Mouse (Mus musculus) right cerebral cortex, adult 2 months (tissue): ENCODE data around the gene Lyg2.

Source experiments
- DNase-seq, 2 experiments: peaks; one replicate each; pipeline ENCODE4 v3.0.0; 2021 to 2022; ENCODE audit warnings: low spot score in 2 of 2

Gene Lyg2

GRCm38 (mm10) chr1:37883411-37883810, 32.9 kb downstream of the Lyg2 start:
- DNase-seq, result no peak

GRCm38 (mm10) chr1:37877736-37878460, 38.4 kb downstream of the Lyg2 start:
- DNase-seq, result no peak

GRCm38 (mm10) chr1:37873157-37873556, 43.1 kb downstream of the Lyg2 start:
- DNase-seq, result no peak

DNA sequence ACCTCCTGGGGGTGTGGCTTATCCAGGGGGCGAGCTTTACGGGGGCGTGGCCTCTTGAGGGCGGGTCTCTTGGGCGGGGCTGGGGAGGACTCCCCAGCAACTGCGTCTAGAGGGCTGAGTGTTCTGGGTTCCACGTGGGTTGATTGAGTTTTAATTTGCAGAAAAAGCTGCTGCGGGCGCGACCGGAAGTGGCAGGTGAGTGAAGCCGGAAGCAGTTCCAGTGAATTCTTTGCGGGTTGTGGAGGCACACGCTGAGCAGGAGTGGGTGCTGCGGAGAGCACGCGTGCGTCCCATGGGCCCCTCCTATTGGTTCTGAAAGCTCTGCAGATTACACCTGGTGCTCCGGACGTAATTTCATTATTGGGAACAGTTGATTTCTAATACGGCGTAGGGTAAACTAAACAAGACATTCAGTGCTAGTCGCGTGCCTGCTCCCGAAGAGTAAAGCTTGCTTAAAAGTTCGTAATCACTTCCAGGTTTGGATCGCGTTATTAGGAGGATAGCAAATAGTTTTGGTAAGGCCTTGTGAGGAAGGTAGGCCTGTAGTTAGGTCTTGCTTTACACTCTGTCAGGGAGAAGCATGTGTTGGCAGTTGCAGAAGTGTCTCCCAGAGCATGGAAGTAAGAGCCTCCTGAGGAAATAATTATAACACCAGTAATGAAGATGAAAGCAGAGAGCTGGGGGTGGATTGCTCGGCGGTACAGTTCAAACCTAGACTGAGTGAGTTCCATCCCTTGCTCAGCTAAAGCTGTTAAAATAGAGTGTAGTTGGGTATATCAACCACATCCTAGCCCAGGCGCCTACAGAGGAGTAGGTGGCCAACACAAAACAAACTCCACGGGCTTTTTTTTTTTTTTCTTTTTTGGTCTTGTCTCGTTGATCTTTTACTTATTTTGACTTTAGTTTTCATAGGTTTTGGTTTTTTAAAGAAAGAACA, 43.9 kb downstream of the Lyg2 start:
- peak; percentile 78 for DNase-seq

GRCm38 (mm10) chr1:37871704-37872103, 44.6 kb downstream of the Lyg2 start, which contains the start of gene Lipt1:
Gene Lipt1 (plus strand): TSS chr1:37871738.
- DNase-seq, result peak; percentile 27 to 46

DNA sequence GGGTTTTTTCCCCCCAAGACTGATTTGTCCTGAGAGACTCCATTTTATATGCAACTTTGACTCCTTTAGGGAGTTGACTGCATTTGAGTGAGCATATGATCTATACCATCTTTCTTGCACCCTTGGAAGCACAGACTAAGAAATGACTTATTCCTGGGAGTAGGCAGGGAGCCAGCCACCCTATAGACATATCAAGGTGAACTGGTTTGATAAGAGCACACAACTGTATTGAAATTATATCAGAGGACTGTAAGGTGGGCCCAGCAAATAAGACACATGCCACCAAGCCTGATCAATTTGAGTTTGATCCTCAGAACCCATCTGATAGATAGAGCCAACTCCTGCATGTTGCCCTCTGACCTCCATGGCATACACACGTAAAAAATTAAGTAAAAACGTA, 46.9 kb downstream of the Lyg2 start:
- DNase-seq, result no peak

DNA sequence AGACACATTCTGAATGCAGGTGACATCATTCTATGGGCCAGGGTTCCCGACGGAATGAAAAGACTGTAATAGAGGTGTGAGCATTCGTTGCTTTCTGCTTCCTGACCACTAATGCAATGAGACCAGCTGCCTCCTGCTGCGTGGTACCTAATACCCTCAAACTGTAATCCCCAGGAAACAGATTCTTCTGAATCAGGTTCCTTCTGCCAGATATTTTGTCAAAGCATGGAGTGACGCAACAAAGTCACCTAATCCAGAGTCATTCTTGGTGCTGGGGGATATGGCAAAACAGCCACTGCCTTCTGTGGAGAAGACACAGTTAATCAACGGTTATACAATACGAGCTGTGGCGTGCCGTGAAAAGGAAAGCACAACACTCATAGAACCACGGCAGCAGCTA, 47.7 kb downstream of the Lyg2 start:
- no peak for DNase-seq

GRCm38 (mm10) chr1:37867684-37868322, 48.5 kb downstream of the Lyg2 start:
- no peak for DNase-seq

DNA sequence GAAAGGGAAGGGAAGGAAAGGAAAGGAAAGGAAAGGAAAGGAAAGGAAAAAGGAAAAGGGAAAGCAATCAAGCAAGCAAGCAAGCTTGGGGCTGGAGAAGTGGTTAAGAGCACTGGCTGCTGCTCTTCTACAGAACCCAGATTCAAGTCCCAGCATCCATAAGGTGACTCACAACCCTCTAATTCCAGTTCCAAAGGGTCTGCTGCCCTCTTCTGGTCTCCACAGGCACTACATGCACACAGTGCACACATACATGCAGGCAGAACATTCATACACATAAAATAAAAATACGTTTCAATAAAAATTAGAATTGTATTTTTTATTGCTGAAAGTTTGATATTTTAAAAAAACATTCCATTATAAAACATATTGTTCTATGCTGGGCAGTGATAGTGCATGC, 49.2 kb downstream of the Lyg2 start:
- DNase-seq, result peak; percentile 45 to 53

DNA sequence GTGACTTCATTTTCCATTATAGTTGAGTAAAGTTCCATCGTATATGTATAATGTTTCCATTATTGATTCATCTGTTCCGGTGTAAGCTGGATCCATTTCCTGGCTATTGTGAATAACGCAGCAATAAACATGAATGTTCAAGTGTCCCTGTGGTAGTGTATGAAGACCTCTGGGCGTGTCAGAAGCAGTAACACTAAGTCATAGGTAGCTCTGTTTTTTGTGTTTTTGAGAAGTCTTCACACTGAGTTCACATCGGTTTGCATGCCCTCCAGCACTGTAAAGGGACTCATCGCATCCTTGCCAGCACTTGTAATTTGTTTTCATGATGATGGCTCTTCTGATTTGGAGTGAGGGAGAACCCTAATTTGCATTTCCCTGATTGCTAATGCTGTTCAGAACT, 50.0 kb downstream of the Lyg2 start, which contains the start of gene Tsga10:
Gene Tsga10 (minus strand): TSS at position 144 of the 400 bp plus-strand sequence.
- DNase-seq, result no peak

DNA sequence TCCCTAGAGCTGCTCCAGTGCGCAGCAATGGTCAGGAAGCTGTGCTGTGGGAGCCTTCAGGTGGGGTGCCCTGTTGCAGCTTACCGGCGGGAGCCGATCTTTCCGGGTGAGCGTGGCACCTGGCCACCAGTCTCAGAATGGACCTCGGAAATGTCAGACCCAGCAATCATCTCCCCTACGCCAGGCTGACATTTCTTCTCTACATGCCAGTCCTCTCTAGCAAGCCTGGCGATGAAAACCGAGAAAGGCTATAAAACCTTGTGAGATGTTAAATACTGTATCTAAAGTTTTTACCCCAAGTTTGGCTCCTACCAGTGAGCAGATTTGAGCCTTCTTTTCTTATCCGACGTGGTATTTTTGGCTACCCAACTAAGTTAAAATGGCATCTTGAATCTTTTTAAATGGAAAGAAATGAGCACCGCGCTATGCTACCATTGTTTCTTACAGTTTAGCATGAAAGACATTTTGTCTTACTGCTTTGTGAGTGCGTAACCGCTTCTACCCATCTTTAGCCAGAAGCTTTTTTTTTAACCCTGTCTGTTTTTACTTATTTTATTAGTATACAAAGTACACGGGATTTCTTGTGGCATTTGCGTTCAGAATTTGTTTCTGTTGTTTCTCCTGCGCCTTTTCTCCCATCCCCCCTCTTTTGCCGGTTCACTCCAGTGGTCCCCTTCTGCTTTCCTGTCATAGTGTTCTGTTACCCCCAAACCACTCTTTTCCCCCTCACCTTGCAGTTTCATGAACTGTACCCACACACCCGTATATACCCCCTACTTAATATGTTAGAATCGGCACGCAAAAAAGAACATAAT, 50.7 kb downstream of the Lyg2 start:
- no peak for DNase-seq

DNA sequence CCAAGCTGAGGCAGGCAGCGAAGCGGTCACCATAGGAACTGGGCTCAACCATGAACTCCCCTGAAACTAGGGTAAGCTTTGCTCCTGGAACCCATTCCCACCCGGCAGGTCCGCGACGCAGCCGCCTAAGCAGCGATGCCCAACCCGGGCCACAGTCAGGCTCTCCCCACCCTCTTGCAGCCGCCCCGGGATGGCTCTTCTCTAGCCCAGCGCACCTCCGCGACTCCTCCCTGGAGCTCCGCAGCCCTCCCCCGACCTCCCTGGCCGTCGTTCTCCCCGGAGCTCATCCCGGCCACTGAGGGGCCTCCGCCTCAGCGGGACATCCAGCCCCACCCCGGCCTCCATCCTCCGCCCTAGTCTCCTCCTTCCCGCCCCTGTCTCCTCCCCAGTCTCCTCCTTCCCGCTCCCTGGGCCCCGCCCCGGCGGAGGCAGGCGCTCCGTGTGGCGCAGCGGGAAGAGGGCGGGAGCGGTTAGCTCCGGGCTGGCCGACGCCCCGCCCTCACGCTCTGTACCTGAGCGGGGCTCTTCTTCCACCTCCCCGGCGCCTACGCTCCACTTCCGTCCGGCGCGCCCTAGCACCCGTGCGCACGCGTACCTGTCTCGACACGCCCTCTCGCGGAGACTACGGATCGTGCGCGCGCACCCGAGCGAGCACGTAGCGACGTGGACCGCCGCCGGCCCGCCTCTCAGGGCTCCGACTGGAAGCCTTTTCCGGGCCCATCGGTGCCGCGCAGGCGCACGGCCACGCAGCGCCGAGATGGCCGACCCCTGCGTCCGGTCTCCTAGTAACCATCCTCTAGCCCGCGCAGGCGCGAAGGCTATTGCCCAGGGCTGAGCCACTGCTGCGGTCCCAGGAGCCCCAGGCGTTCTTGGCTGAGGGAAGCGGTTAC, 51.5 kb downstream of the Lyg2 start:
- DNase-seq, result peak; percentile 99
